Mouse (Mus musculus): ENCODE data around the gene Zfand3. TPM values are rescaled to one million over a fixed set of nuclear protein-coding genes. Genes with fewer than 3 reads are reported as not detected.

Gene Zfand3
- polyA plus RNA-seq, 1 experiment from 2014 or later, result 59.8 TPM

- Histone ChIP-seq H3K9me3 (no peaks in the 10 kb centered on the region), H3K4me2 (no peak overlapping the region), H3K4me1 (peaks cover 5% of the 10 kb centered on the region), H3K9ac (no peak overlapping the region), H3K4me3 (no peak overlapping the region), H3K27me3 (no peaks in the 10 kb centered on the region), H3K36me3 (no peaks in the 10 kb centered on the region), H3K27ac (no peak overlapping the region)
- no peak for ATAC-seq (ENCODE audit: borderline replicate concordance, extremely low read depth, low FRiP score, low TSS enrichment)
- 91% methylated on average over 4 of the region's 4 CpGs for WGBS
Measured at GRCm38 (mm10) chr17:30242647-30243046, 238.1 kb downstream of the Zfand3 start.

GRCm38 (mm10) chr17:30243540-30243939 is 239.0 kb downstream of the Zfand3 start:
- H3K4me1 ChIP-seq, result peaks cover 5% of the 10 kb centered on the region
- no peaks in the 10 kb centered on the region for H3K36me3 ChIP-seq
- H3K27ac ChIP-seq, result no peak overlapping the region
- no peak overlapping the region for H3K4me2 ChIP-seq
- 55% methylated on average over 7 of the region's 7 CpGs for WGBS
- H3K9ac ChIP-seq, result no peak overlapping the region
- no peaks in the 10 kb centered on the region for H3K9me3 ChIP-seq
- no peaks in the 10 kb centered on the region for H3K27me3 ChIP-seq
- ATAC-seq (ENCODE audit: borderline replicate concordance, extremely low read depth, low FRiP score, low TSS enrichment), result no peak
- no peak overlapping the region for H3K4me3 ChIP-seq

- no peak overlapping the region for H3K4me2 ChIP-seq
Measured at GRCm38 (mm10) chr17:30244651-30245307, 240.2 kb downstream of the Zfand3 start.

GRCm38 (mm10) chr17:30245308-30245706 is 240.8 kb downstream of the Zfand3 start:
- H3K9me3 ChIP-seq, result no peaks in the 10 kb centered on the region
- no peaks in the 10 kb centered on the region for H3K36me3 ChIP-seq
- H3K4me1 ChIP-seq, result peaks cover 5% of the 10 kb centered on the region
- no peak overlapping the region for H3K27ac ChIP-seq
- 64% methylated on average over 10 of the region's 10 CpGs for WGBS
- no peak for ATAC-seq (ENCODE audit: borderline replicate concordance, extremely low read depth, low FRiP score, low TSS enrichment)
- no peak overlapping the region for H3K9ac ChIP-seq
- no peak overlapping the region for H3K4me2 ChIP-seq
- H3K27me3 ChIP-seq, result no peaks in the 10 kb centered on the region
- H3K4me3 ChIP-seq, result no peak overlapping the region

More at GRCm38 (mm10) chr17:30244651-30245307, 240.2 kb downstream of the Zfand3 start:
- Histone ChIP-seq H3K4me1 (peaks cover 5% of the 10 kb centered on the region), H3K9ac (no peak overlapping the region), H3K9me3 (no peaks in the 10 kb centered on the region), H3K36me3 (no peaks in the 10 kb centered on the region), H3K27me3 (no peaks in the 10 kb centered on the region), H3K4me3 (no peak overlapping the region), H3K27ac (no peak overlapping the region)
- ATAC-seq (ENCODE audit: borderline replicate concordance, extremely low read depth, low FRiP score, low TSS enrichment), result no peak
- 58% methylated on average over 14 of the region's 14 CpGs for WGBS

- Histone ChIP-seq H3K4me2 (no peak overlapping the region), H3K27ac (no peak overlapping the region), H3K9ac (no peak overlapping the region), H3K27me3 (no peaks in the 10 kb centered on the region), H3K4me1 (no peaks in the 10 kb centered on the region), H3K9me3 (no peaks in the 10 kb centered on the region), H3K4me3 (no peak overlapping the region), H3K36me3 (no peaks in the 10 kb centered on the region)
- ATAC-seq (ENCODE audit: borderline replicate concordance, extremely low read depth, low FRiP score, low TSS enrichment), result no peak
- 77% methylated on average over 4 of the region's 5 CpGs for WGBS
Measured at GRCm38 (mm10) chr17:30253028-30253427, 248.5 kb downstream of the Zfand3 start.

GRCm38 (mm10) chr17:30253924-30254323 is 249.4 kb downstream of the Zfand3 start:
- Histone ChIP-seq H3K4me1 (no peaks in the 10 kb centered on the region), H3K27ac (no peak overlapping the region)
- WGBS, result 58% methylated on average over 7 of the region's 7 CpGs

GRCm38 (mm10) chr17:30255928-30256560 is 251.5 kb downstream of the Zfand3 start:
- Histone ChIP-seq H3K9ac (no peak overlapping the region), H3K9me3 (no peaks in the 10 kb centered on the region), H3K4me2 (no peak overlapping the region), H3K27me3 (no peaks in the 10 kb centered on the region), H3K4me3 (no peak overlapping the region), H3K36me3 (no peaks in the 10 kb centered on the region), H3K27ac (no peak overlapping the region), H3K4me1 (no peaks in the 10 kb centered on the region)
- WGBS, result 74% methylated on average over 8 of the region's 8 CpGs
- no peak for ATAC-seq (ENCODE audit: borderline replicate concordance, extremely low read depth, low FRiP score, low TSS enrichment)

More at GRCm38 (mm10) chr17:30253924-30254323, 249.4 kb downstream of the Zfand3 start:
- no peak overlapping the region for H3K4me2 ChIP-seq
- no peak for ATAC-seq (ENCODE audit: borderline replicate concordance, extremely low read depth, low FRiP score, low TSS enrichment)
- H3K9me3 ChIP-seq, result no peaks in the 10 kb centered on the region
- H3K9ac ChIP-seq, result no peak overlapping the region
- no peak overlapping the region for H3K4me3 ChIP-seq
- no peaks in the 10 kb centered on the region for H3K36me3 ChIP-seq
- no peaks in the 10 kb centered on the region for H3K27me3 ChIP-seq

GRCm38 (mm10) chr17:30258480-30258879 is 253.9 kb downstream of the Zfand3 start:
- no peak overlapping the region for H3K4me2 ChIP-seq
- peaks cover 6% of the 10 kb centered on the region; the same call in 1 of the 2 replicates for H3K4me1 ChIP-seq
- WGBS, result 88% methylated on average over 4 of the region's 4 CpGs
- H3K4me3 ChIP-seq, result no peak overlapping the region
- H3K27ac ChIP-seq, result no peak overlapping the region
- ATAC-seq (ENCODE audit: borderline replicate concordance, extremely low read depth, low FRiP score, low TSS enrichment), result no peak
- H3K27me3 ChIP-seq, result no peaks in the 10 kb centered on the region
- H3K9ac ChIP-seq, result no peak overlapping the region
- no peaks in the 10 kb centered on the region for H3K9me3 ChIP-seq
- H3K36me3 ChIP-seq, result no peaks in the 10 kb centered on the region

GRCm38 (mm10) chr17:30259938-30260337 is 255.4 kb downstream of the Zfand3 start:
- no peak overlapping the region for H3K4me2 ChIP-seq
- H3K4me1 ChIP-seq, result peaks cover 6% of the 10 kb centered on the region; the same call in 1 of the 2 replicates
- H3K4me3 ChIP-seq, result no peak overlapping the region
- H3K27ac ChIP-seq, result no peak overlapping the region
- H3K36me3 ChIP-seq, result no peaks in the 10 kb centered on the region
- 77% methylated on average over 6 of the region's 6 CpGs for WGBS
- no peak for ATAC-seq (ENCODE audit: borderline replicate concordance, extremely low read depth, low FRiP score, low TSS enrichment)
- no peaks in the 10 kb centered on the region for H3K9me3 ChIP-seq
- H3K9ac ChIP-seq, result no peak overlapping the region
- no peaks in the 10 kb centered on the region for H3K27me3 ChIP-seq

Other genes starting within 250 kb of the Zfand3 start
- gene Mdga1, start 34.6 kb upstream of the Zfand3 start, polyA plus RNA-seq (2015; fragmentation: Nextera tagmentation; extraction: Ambion mirVana), result 4.1 and 4.2 TPM in 2 replicates

Measured in lung, embryonic 15.5 days (tissue).